Mouse (Mus musculus): Measurements from ENCODE around the gene Large1. TPM values are rescaled to one million over a fixed set of nuclear protein-coding genes. Genes with fewer than 3 reads are reported as not detected.
"Not testable (repeated sequence)": the region's sequence is repeated elsewhere in the genome, so short reads cannot be mapped to it uniquely, and the experiment has no call there.

The Large1 gene
- total RNA-seq, 1 experiment = 14.8 TPM

DNA sequence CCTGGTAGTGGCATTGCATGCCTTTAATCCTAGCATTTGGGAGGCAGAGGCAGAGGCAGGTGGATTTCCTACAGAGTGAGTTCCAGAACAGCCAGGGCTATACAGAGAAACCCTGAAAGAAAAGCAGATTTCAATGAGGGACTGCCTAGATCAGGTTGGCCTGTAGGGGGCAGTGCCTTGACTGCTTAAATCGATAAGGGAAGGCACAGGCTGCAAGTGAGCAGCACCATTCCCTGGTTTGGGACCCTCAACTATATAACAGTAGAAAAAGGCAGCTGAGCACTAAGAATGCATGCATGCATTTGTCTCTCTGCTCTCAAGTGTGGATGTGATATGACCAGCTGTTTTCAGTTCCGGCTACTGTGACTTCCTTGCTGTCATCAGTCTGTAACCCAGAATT is 349.5 kb downstream of the Large1 start:
- H3K9me3 ChIP-seq (ENCODE audit: control insufficient read depth, insufficient read depth, low read depth, low read length) = no peaks in the 10 kb centered on the region
- H3K4me3 ChIP-seq (ENCODE audit: insufficient read depth in 1 of 2, low read depth in 1 of 2, low read length in 2 of 2, poor library complexity in 1 of 2, severe bottlenecking in 1 of 2) = no peak overlapping the region
- in situ Hi-C loops (cut with MboI; ENCODE audit: low sequenced_read_pairs in 2 of 2, unreplicated experiment in 2 of 2) = no loop called here
- H3K36me3 ChIP-seq (ENCODE audit: control insufficient read depth, insufficient read depth, low read length, poor library complexity, severe bottlenecking) = no peaks in the 10 kb centered on the region
- no peaks in the 10 kb centered on the region for H3K4me1 ChIP-seq (ENCODE audit: control insufficient read depth in 2 of 2, insufficient read depth in 2 of 2, low read length in 2 of 2, poor library complexity in 1 of 2)
- H3K9ac ChIP-seq (ENCODE audit: insufficient read depth, low read depth, low read length, poor library complexity, severe bottlenecking) = no peak overlapping the region
- H3K27ac ChIP-seq (ENCODE audit: insufficient read depth, low read depth, low read length, poor library complexity, severe bottlenecking) = no peak overlapping the region
- no peak for TF ChIP-seq ZNF384 (IDR thresholded peaks at IDR 0.05; ENCODE audit: low read depth, low read length)
- no peak for TF ChIP-seq HCFC1 (IDR thresholded peaks at IDR 0.05; ENCODE audit: borderline replicate concordance, insufficient read depth, low read length)
- TF ChIP-seq CHD2 (IDR thresholded peaks at IDR 0.05; ENCODE audit: low read depth, low read length) = no peak
- TF ChIP-seq ZC3H11A (IDR thresholded peaks at IDR 0.05; ENCODE audit: borderline replicate concordance, low read depth, low read length) = peak; percentile 25; the same call in 1 of the 2 replicates
- TF ChIP-seq MAFK (IDR thresholded peaks at IDR 0.05; ENCODE audit: insufficient read depth, low read depth, low read length) = no peak
- DNase-seq (ENCODE audit: low read depth, low spot score) = peak; percentile 35

DNA sequence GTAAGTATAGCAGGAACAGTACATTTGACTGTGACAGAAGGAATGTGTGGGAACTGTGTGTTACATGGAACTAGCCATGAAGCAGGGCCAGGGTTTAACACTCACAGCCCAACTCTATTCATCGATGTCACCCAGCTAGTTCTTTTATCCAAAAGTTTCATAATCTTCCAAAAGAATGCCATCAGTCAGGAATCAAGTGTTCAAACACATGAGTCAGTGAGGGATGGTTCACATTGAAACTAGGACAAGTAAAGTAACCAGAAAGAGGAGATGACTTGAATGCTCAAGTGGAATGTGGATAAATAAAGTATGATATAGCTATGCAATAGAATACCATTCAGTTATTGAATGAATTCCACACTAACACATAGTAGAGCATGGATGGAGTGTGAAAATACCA is 359.5 kb downstream of the Large1 start:
- Histone ChIP-seq H3K4me3 (ENCODE audit: insufficient read depth in 1 of 2, low read depth in 1 of 2, low read length in 2 of 2, poor library complexity in 1 of 2, severe bottlenecking in 1 of 2) (no peak overlapping the region), H3K27ac (ENCODE audit: insufficient read depth, low read depth, low read length, poor library complexity, severe bottlenecking) (no peak overlapping the region), H3K36me3 (ENCODE audit: control insufficient read depth, insufficient read depth, low read length, poor library complexity, severe bottlenecking) (no peaks in the 10 kb centered on the region), H3K9ac (ENCODE audit: insufficient read depth, low read depth, low read length, poor library complexity, severe bottlenecking) (no peak overlapping the region), H3K4me1 (ENCODE audit: control insufficient read depth in 2 of 2, insufficient read depth in 2 of 2, low read length in 2 of 2, poor library complexity in 1 of 2) (peaks cover 0 to 2% of the 10 kb centered on the region in 2 experiments; a peak in 1 of 4 replicates), H3K9me3 (ENCODE audit: control insufficient read depth, insufficient read depth, low read depth, low read length) (no peaks in the 10 kb centered on the region)
- no peak for DNase-seq (ENCODE audit: low read depth, low spot score)
- TF ChIP-seq MAFK (IDR thresholded peaks at IDR 0.05; ENCODE audit: insufficient read depth, low read depth, low read length) (no peak), ZNF384 (IDR thresholded peaks at IDR 0.05; ENCODE audit: low read depth, low read length) (no peak), HCFC1 (IDR thresholded peaks at IDR 0.05; ENCODE audit: borderline replicate concordance, insufficient read depth, low read length) (no peak), CHD2 (IDR thresholded peaks at IDR 0.05; ENCODE audit: low read depth, low read length) (no peak), ZC3H11A (IDR thresholded peaks at IDR 0.05; ENCODE audit: borderline replicate concordance, low read depth, low read length) (no peak)
- in situ Hi-C loops (cut with MboI; ENCODE audit: low sequenced_read_pairs in 2 of 2, unreplicated experiment in 2 of 2) = no loop called here

DNA sequence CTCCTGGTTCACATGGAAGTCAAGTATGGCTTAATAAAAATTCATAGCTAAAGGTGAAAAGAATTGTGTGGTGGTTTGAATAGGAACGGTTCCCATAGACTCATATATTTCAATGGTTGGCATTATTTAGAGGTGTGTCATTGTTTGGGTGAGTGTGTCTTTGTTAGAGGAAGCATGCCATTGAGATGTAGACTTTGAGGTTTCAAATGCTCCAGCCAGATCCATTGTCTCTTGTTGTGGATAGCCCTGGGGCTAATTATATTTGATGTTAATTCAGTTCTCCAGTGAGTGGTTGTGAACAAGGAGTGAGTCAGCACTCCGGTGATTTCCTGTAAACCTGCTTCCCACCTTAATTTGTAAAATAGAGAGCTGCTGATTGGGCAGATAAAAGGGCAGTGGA is 362.9 kb downstream of the Large1 start:
- peaks cover 0 to 2% of the 10 kb centered on the region in 2 experiments; a peak in 1 of 4 replicates for H3K4me1 ChIP-seq (ENCODE audit: control insufficient read depth in 2 of 2, insufficient read depth in 2 of 2, low read length in 2 of 2, poor library complexity in 1 of 2)
- H3K36me3 ChIP-seq (ENCODE audit: control insufficient read depth, insufficient read depth, low read length, poor library complexity, severe bottlenecking) = no peaks in the 10 kb centered on the region
- no peak overlapping the region for H3K9ac ChIP-seq (ENCODE audit: insufficient read depth, low read depth, low read length, poor library complexity, severe bottlenecking)
- H3K4me3 ChIP-seq (ENCODE audit: insufficient read depth in 1 of 2, low read depth in 1 of 2, low read length in 2 of 2, poor library complexity in 1 of 2, severe bottlenecking in 1 of 2) = no peak overlapping the region
- H3K27ac ChIP-seq (ENCODE audit: insufficient read depth, low read depth, low read length, poor library complexity, severe bottlenecking) = no peak overlapping the region
- TF ChIP-seq CHD2 (IDR thresholded peaks at IDR 0.05; ENCODE audit: low read depth, low read length) = no peak
- peak; percentile 61; the same call in 1 of the 2 replicates for TF ChIP-seq MAFK (IDR thresholded peaks at IDR 0.05; ENCODE audit: insufficient read depth, low read depth, low read length)
- no peaks in the 10 kb centered on the region for H3K9me3 ChIP-seq (ENCODE audit: control insufficient read depth, insufficient read depth, low read depth, low read length)
- DNase-seq (ENCODE audit: low read depth, low spot score) = no peak
- in situ Hi-C loops (cut with MboI; ENCODE audit: low sequenced_read_pairs in 2 of 2, unreplicated experiment in 2 of 2) = no loop called here

DNA sequence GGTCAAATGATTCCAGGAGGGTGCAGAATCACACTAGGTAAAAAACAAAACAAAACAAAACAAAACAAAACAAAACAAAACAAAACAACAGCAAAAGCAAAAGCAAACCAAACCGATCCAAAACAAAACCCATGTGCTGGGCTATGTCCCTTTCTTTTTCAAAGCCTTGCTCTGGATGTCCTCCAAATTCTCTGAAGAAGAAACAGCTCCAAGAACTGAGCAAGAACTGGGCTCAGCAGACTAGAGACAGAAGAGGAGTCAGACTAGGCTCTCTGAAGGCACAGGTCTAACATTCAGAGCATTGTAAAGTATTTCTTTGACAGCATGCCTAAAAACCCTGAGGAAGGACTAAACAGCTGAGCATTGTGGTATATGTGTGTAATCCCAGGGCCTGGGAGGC is 370.5 kb downstream of the Large1 start:
- Histone ChIP-seq H3K9ac (ENCODE audit: insufficient read depth, low read depth, low read length, poor library complexity, severe bottlenecking) (no peak overlapping the region), H3K36me3 (ENCODE audit: control insufficient read depth, insufficient read depth, low read length, poor library complexity, severe bottlenecking) (no peaks in the 10 kb centered on the region), H3K9me3 (ENCODE audit: control insufficient read depth, insufficient read depth, low read depth, low read length) (no peaks in the 10 kb centered on the region), H3K4me3 (ENCODE audit: insufficient read depth in 1 of 2, low read depth in 1 of 2, low read length in 2 of 2, poor library complexity in 1 of 2, severe bottlenecking in 1 of 2) (no peak overlapping the region), H3K27ac (ENCODE audit: insufficient read depth, low read depth, low read length, poor library complexity, severe bottlenecking) (no peak overlapping the region), H3K4me1 (ENCODE audit: control insufficient read depth in 2 of 2, insufficient read depth in 2 of 2, low read length in 2 of 2, poor library complexity in 1 of 2) (no peaks in the 10 kb centered on the region)
- in situ Hi-C loops (cut with MboI; ENCODE audit: low sequenced_read_pairs in 2 of 2, unreplicated experiment in 2 of 2) = no loop called here
- TF ChIP-seq HCFC1 (IDR thresholded peaks at IDR 0.05; ENCODE audit: borderline replicate concordance, insufficient read depth, low read length) (no peak), MAFK (IDR thresholded peaks at IDR 0.05; ENCODE audit: insufficient read depth, low read depth, low read length) (no peak), ZC3H11A (IDR thresholded peaks at IDR 0.05; ENCODE audit: borderline replicate concordance, low read depth, low read length) (no peak), CHD2 (IDR thresholded peaks at IDR 0.05; ENCODE audit: low read depth, low read length) (no peak), ZNF384 (IDR thresholded peaks at IDR 0.05; ENCODE audit: low read depth, low read length) (no peak)
- no peak for DNase-seq (ENCODE audit: low read depth, low spot score)

DNA sequence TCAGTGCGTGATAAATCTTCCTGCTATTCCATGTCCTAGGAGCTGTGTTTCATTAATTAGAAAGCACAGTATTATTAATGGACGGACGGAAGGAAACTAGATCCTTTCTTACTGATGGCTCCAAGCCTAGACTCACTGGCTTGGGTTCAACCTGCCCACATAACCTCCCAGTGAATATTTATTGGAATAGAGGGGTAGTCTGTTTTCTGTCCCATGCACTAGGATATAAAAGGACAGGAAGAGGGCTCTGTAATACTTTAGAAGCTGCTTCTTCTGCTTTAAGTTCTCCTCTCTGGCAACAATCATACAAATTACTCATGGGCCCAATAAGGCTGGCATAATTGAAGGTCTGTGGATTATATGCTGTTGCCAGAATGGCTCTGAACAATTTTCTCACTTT is 398.3 kb downstream of the Large1 start:
- Histone ChIP-seq H3K27ac (ENCODE audit: insufficient read depth, low read depth, low read length, poor library complexity, severe bottlenecking) (no peak overlapping the region), H3K9me3 (ENCODE audit: control insufficient read depth, insufficient read depth, low read depth, low read length) (no peaks in the 10 kb centered on the region), H3K4me1 (ENCODE audit: control insufficient read depth in 2 of 2, insufficient read depth in 2 of 2, low read length in 2 of 2, poor library complexity in 1 of 2) (no peaks in the 10 kb centered on the region), H3K4me3 (ENCODE audit: insufficient read depth in 1 of 2, low read depth in 1 of 2, low read length in 2 of 2, poor library complexity in 1 of 2, severe bottlenecking in 1 of 2) (no peak overlapping the region), H3K9ac (ENCODE audit: insufficient read depth, low read depth, low read length, poor library complexity, severe bottlenecking) (no peak overlapping the region), H3K36me3 (ENCODE audit: control insufficient read depth, insufficient read depth, low read length, poor library complexity, severe bottlenecking) (no peaks in the 10 kb centered on the region)
- DNase-seq (ENCODE audit: low read depth, low spot score) = no peak
- in situ Hi-C loops (cut with MboI; ENCODE audit: low sequenced_read_pairs in 2 of 2, unreplicated experiment in 2 of 2) = no loop called here
- TF ChIP-seq ZC3H11A (IDR thresholded peaks at IDR 0.05; ENCODE audit: borderline replicate concordance, low read depth, low read length) (no peak), HCFC1 (IDR thresholded peaks at IDR 0.05; ENCODE audit: borderline replicate concordance, insufficient read depth, low read length) (no peak), ZNF384 (IDR thresholded peaks at IDR 0.05; ENCODE audit: low read depth, low read length) (no peak), MAFK (IDR thresholded peaks at IDR 0.05; ENCODE audit: insufficient read depth, low read depth, low read length) (no peak), CHD2 (IDR thresholded peaks at IDR 0.05; ENCODE audit: low read depth, low read length) (no peak)

DNA sequence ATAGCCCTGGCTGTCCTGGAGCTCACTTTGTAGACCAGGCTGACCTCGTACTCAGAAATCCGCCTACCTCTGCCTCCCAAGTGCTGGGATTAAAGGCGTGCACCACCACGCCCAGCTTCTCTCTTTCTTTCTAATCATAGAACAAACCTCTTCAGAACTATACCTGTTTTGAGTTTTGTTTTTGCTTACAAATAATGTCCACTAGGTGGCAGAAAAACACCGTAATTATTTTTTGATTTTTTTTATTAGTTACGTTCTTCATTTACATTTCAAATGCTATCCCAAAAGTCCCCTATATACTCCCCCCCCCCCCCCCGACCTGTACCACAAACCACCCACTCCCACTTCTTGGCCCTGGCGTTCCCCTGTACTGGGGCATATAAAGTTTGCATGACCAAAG is 411.9 kb downstream of the Large1 start:
- in situ Hi-C loops (cut with MboI; ENCODE audit: low sequenced_read_pairs in 2 of 2, unreplicated experiment in 2 of 2) = not testable (repeated sequence)

More for the DNA sequence above, 411.9 kb downstream of the Large1 start:
- H3K4me1 ChIP-seq (ENCODE audit: control insufficient read depth in 2 of 2, insufficient read depth in 2 of 2, low read length in 2 of 2, poor library complexity in 1 of 2); H3K9me3 ChIP-seq (ENCODE audit: control insufficient read depth, insufficient read depth, low read depth, low read length); H3K4me3 ChIP-seq (ENCODE audit: insufficient read depth in 1 of 2, low read depth in 1 of 2, low read length in 2 of 2, poor library complexity in 1 of 2, severe bottlenecking in 1 of 2); H3K36me3 ChIP-seq (ENCODE audit: control insufficient read depth, insufficient read depth, low read length, poor library complexity, severe bottlenecking); H3K27ac ChIP-seq (ENCODE audit: insufficient read depth, low read depth, low read length, poor library complexity, severe bottlenecking); H3K9ac ChIP-seq (ENCODE audit: insufficient read depth, low read depth, low read length, poor library complexity, severe bottlenecking): not testable (repeated sequence)
- peak; percentile 7 for DNase-seq (ENCODE audit: low read depth, low spot score)
